Mouse (Mus musculus): Measurements from ENCODE around the gene Rad9a. TPM values are rescaled to one million over a fixed set of nuclear protein-coding genes. Genes with fewer than 3 reads are reported as not detected.

Gene Rad9a
- polyA plus RNA-seq, 1 experiment = 9.2 TPM

DNA sequence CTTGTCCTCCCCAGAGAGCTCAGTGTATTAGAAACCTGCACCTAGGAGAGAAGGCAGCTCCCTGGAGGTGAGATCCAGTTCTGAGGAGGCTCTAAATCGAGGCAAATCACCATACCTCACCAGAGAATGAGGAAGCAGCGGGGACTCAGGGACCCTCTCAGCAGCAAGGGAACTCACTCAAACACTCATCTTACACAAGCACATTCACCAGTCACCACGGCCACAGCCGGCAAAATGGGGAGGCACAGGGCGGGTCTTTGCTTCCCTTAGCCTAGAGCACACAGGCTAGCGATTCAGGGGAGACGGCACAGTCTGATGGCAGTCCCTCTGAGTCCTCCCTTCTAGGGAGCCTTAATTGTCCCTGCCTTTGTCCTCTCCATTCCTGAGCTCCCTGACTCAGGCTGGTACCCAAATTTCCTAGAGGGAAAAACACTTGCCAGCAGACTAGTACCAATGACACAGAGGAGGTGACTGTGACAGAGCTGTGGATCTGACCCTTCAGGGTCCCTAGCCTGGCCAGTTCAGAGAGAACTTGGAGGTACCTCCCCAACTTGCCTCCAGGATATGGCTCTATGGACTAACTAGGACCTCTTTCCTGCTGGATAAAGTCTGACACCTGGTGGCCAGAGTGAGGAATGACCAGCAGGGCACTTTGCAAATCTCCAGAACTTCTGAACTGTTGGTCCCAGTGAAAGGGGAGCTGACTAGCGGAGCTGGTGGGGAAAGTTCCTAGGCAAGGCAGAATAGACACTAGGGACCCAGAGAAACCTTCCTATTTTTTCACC is 26.6 kb upstream of the Rad9a start:
- Histone ChIP-seq H3K36me3 (ENCODE audit: control insufficient read depth, insufficient read depth, low read length) (no peaks in the 10 kb centered on the region; the same call in 1 of the 2 replicates), H3K4me3 (ENCODE audit: control insufficient read depth, low read depth, low read length) (no peak overlapping the region), H3K27me3 (ENCODE audit: control insufficient read depth, insufficient read depth, low read length) (no peaks in the 10 kb centered on the region), H3K27ac (ENCODE audit: control insufficient read depth, insufficient read depth, low read depth, low read length) (no peak overlapping the region), H3K4me1 (ENCODE audit: control insufficient read depth, insufficient read depth, low read length) (peaks cover 10% of the 10 kb centered on the region)
- no peak for TF ChIP-seq POLR2A (IDR thresholded peaks at IDR 0.05; ENCODE audit: control insufficient read depth, low read depth, low read length)
- peak; percentile 51; the same call in 1 of the 2 replicates for TF ChIP-seq CTCF (IDR thresholded peaks at IDR 0.05; ENCODE audit: control insufficient read depth, insufficient read depth, insufficient replicate concordance, low read depth, low read length)

DNA sequence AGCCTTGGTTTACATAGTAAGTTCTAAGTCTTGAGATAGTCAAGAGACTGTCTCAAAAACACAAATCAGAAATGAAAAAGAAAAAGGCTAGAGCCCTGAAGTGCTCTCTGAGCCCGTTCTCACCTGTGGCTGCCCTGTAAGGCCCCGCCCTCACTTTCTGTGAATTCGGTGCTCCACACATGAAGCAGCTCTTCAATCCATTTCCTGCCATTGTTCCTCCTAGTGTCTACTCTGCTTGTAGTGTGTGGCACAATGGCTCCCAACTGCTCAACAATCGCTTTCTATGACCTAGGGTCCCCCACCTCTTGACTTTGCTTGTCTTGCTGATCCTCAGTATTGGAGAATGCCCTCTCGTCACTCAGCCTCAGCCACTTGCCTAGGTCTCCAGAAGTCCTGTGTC is 26.0 kb upstream of the Rad9a start:
- Histone ChIP-seq H3K4me3 (ENCODE audit: control insufficient read depth, low read depth, low read length) (no peak overlapping the region), H3K36me3 (ENCODE audit: control insufficient read depth, insufficient read depth, low read length) (no peaks in the 10 kb centered on the region; the same call in 1 of the 2 replicates), H3K4me1 (ENCODE audit: control insufficient read depth, insufficient read depth, low read length) (peaks cover 9% of the 10 kb centered on the region), H3K27ac (ENCODE audit: control insufficient read depth, insufficient read depth, low read depth, low read length) (no peak overlapping the region), H3K27me3 (ENCODE audit: control insufficient read depth, insufficient read depth, low read length) (no peaks in the 10 kb centered on the region)
- no peak for TF ChIP-seq CTCF (IDR thresholded peaks at IDR 0.05; ENCODE audit: control insufficient read depth, insufficient read depth, insufficient replicate concordance, low read depth, low read length)

DNA sequence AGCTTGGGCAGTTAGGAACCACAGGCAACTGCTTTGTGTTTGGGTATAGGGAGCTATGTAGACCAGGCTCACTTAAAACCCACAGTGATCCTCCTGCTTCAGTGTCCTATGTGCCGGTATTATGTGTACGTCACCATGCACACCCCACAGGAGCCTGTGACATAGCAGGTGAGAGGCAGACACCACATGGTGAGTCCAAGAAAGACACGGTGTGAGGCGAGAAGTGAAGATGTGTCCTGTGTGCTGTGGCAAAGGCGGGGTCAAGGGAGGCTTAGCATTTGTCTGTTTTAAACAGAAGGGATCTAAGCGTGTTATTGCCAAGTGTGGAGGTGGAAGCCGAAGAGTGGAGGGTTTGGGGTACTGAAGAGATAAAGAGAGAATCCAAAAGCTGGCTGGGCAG is 25.3 kb upstream of the Rad9a start:
- H3K36me3 ChIP-seq (ENCODE audit: control insufficient read depth, insufficient read depth, low read length) = no peaks in the 10 kb centered on the region; the same call in 1 of the 2 replicates
- peaks cover 7% of the 10 kb centered on the region for H3K4me1 ChIP-seq (ENCODE audit: control insufficient read depth, insufficient read depth, low read length)
- H3K27me3 ChIP-seq (ENCODE audit: control insufficient read depth, insufficient read depth, low read length) = no peaks in the 10 kb centered on the region
- TF ChIP-seq CTCF (IDR thresholded peaks at IDR 0.05; ENCODE audit: control insufficient read depth, insufficient read depth, insufficient replicate concordance, low read depth, low read length) (no peak), POLR2A (IDR thresholded peaks at IDR 0.05; ENCODE audit: control insufficient read depth, low read depth, low read length) (no peak)
- no peak overlapping the region for H3K4me3 ChIP-seq (ENCODE audit: control insufficient read depth, low read depth, low read length)
- H3K27ac ChIP-seq (ENCODE audit: control insufficient read depth, insufficient read depth, low read depth, low read length) = no peak overlapping the region

DNA sequence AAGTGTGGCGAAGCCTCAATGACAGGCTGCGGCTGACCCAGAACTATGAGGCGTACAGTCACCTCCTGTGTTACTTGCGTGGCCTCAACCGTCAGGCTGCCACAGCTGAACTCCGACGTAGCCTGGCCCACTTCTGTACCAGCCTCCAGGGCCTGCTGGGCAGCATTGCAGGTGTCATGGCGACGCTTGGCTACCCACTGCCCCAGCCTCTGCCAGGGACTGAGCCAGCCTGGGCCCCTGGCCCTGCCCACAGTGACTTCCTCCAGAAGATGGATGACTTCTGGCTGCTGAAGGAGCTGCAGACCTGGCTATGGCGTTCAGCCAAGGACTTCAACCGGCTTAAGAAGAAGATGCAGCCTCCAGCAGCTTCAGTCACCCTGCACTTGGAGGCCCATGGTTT is 20.7 kb upstream of the Rad9a start:
- Histone ChIP-seq H3K4me3 (ENCODE audit: control insufficient read depth, low read depth, low read length) (no peak overlapping the region), H3K36me3 (ENCODE audit: control insufficient read depth, insufficient read depth, low read length) (no peaks in the 10 kb centered on the region; the same call in 1 of the 2 replicates), H3K27ac (ENCODE audit: control insufficient read depth, insufficient read depth, low read depth, low read length) (no peak overlapping the region), H3K27me3 (ENCODE audit: control insufficient read depth, insufficient read depth, low read length) (no peaks in the 10 kb centered on the region), H3K4me1 (ENCODE audit: control insufficient read depth, insufficient read depth, low read length) (no peaks in the 10 kb centered on the region)
- TF ChIP-seq CTCF (IDR thresholded peaks at IDR 0.05; ENCODE audit: control insufficient read depth, insufficient read depth, insufficient replicate concordance, low read depth, low read length) = no peak
- no peak for TF ChIP-seq POLR2A (IDR thresholded peaks at IDR 0.05; ENCODE audit: control insufficient read depth, low read depth, low read length)

DNA sequence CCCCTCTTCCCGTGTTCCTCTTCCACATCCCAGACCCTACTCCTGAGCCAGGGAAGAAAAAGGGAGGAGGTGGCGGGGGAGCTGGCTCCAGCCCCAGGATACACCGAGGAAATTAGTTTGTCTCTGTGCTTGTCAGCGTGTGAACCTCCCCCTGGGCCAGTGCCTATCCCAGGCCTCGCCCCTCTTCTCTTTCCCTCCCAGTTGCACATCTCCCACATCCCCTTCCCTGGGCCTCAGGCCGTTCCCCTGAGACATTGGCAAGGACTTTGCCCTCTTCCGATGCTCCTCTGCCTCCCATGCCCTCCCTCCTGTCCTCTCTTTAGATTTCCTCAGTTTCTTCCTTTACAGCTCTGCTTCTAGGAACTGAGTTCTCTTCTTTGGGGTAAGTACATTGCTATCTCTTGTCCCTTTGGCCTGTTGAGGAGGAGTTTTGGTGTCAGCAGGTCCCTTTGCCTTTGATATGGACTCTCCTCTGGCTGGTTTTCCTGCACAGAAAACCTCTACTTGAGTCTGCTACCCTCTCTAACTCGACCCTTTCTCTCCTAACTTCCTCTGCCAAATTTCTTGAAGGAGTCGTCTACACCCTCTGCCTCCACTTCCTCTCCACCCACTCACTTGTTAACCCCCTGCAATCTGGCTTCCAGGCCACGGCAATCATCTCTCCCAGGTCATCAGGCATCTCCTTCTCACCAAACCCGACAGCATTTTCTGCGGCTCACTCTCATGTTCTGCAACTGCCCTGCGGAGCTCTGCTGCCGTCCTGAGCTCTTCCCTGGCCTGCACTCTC is 19.7 kb upstream of the Rad9a start:
- H3K4me3 ChIP-seq (ENCODE audit: control insufficient read depth, low read depth, low read length) = no peak overlapping the region
- peaks cover under 1% of the 10 kb centered on the region for H3K4me1 ChIP-seq (ENCODE audit: control insufficient read depth, insufficient read depth, low read length)
- TF ChIP-seq POLR2A (IDR thresholded peaks at IDR 0.05; ENCODE audit: control insufficient read depth, low read depth, low read length) (no peak), CTCF (IDR thresholded peaks at IDR 0.05; ENCODE audit: control insufficient read depth, insufficient read depth, insufficient replicate concordance, low read depth, low read length) (no peak)
- H3K27ac ChIP-seq (ENCODE audit: control insufficient read depth, insufficient read depth, low read depth, low read length) = no peak overlapping the region
- H3K27me3 ChIP-seq (ENCODE audit: control insufficient read depth, insufficient read depth, low read length) = no peaks in the 10 kb centered on the region
- no peaks in the 10 kb centered on the region for H3K36me3 ChIP-seq (ENCODE audit: control insufficient read depth, insufficient read depth, low read length)

DNA sequence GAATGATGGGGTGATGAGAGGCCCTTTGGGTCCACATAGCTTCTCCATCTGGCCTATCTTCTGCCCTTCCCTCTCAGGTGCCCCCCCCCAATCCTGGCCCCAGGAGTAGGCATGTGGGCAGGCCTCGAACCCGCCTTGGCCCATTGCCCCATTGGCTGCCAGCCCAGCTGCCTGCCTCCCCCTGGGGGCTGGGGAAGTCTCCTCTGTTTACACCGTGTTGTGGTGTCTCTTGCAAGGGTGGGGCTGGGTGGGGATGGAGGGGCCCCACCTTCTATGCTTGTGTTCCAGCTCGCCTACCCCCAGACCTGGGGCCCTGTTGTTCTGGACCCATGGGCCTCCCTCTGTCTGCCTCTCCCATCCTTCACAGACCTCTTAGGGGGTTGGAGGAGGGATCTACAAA is 19.0 kb upstream of the Rad9a start:
- Histone ChIP-seq H3K36me3 (ENCODE audit: control insufficient read depth, insufficient read depth, low read length) (no peaks in the 10 kb centered on the region), H3K27ac (ENCODE audit: control insufficient read depth, insufficient read depth, low read depth, low read length) (no peak overlapping the region), H3K27me3 (ENCODE audit: control insufficient read depth, insufficient read depth, low read length) (no peaks in the 10 kb centered on the region), H3K4me3 (ENCODE audit: control insufficient read depth, low read depth, low read length) (no peak overlapping the region), H3K4me1 (ENCODE audit: control insufficient read depth, insufficient read depth, low read length) (peaks cover 6% of the 10 kb centered on the region)
- TF ChIP-seq POLR2A (IDR thresholded peaks at IDR 0.05; ENCODE audit: control insufficient read depth, low read depth, low read length) = no peak
- no peak for TF ChIP-seq CTCF (IDR thresholded peaks at IDR 0.05; ENCODE audit: control insufficient read depth, insufficient read depth, insufficient replicate concordance, low read depth, low read length)

GRCm38 (mm10) chr19:4219943-4220342 is 18.5 kb upstream of the Rad9a start:
- Histone ChIP-seq H3K4me1 (ENCODE audit: control insufficient read depth, insufficient read depth, low read length) (peaks cover 9% of the 10 kb centered on the region), H3K4me3 (ENCODE audit: control insufficient read depth, low read depth, low read length) (no peak overlapping the region)

More at GRCm38 (mm10) chr19:4219943-4220342, 18.5 kb upstream of the Rad9a start:
- Histone ChIP-seq H3K27ac (ENCODE audit: control insufficient read depth, insufficient read depth, low read depth, low read length) (no peak overlapping the region), H3K27me3 (ENCODE audit: control insufficient read depth, insufficient read depth, low read length) (no peaks in the 10 kb centered on the region), H3K36me3 (ENCODE audit: control insufficient read depth, insufficient read depth, low read length) (no peaks in the 10 kb centered on the region)
- no peak for TF ChIP-seq CTCF (IDR thresholded peaks at IDR 0.05; ENCODE audit: control insufficient read depth, insufficient read depth, insufficient replicate concordance, low read depth, low read length)
- no peak for TF ChIP-seq POLR2A (IDR thresholded peaks at IDR 0.05; ENCODE audit: control insufficient read depth, low read depth, low read length)
